Mouse (Mus musculus): ENCODE measurements around the gene Scrn1.

The Scrn1 gene

DNA sequence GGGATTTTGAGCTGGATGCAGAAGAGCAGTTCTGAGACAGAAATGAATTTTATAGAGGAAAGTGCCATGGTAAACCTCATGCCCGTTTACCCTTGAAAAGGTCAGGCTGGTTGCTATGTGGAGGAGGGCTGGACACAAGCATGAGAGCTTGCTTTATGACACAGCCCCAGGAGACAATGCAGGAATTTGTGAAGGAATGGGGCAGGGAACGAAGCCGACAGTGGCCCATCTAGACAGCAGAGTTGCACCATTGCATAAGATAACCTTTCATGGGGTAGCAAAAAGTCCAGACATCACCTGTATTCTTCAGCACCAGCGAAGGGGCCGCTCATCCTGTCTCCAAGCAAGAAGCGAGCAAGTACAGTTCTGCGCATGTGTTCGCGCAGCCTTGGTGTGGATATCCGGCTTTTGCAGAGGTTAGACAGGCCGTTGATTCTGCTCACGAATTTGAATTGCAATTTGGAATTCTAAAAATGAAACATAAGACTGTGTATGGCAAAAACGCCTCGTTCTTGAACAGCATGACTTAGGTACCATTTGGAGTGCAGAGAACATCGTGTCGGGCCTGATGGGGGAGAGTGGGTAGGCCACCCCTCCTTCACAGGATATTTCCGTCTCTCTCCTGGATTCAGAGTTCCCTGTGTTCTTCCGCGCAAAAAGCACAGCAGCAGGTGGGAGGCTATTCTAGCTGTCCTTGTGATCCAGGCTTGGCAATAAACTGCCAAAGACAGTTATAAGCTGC lies 90.2 kb downstream of the Scrn1 start:
- no peak for DNase-seq (ENCODE audit: low read depth, low spot score)

- no peak for DNase-seq (ENCODE audit: low read depth, low spot score)
Measured at GRCm38 (mm10) chr6:54472846-54473715, 93.2 kb downstream of the Scrn1 start.

GRCm38 (mm10) chr6:54471866-54472265 lies 94.4 kb downstream of the Scrn1 start:
- DNase-seq (ENCODE audit: low read depth, low spot score) = no peak

DNA sequence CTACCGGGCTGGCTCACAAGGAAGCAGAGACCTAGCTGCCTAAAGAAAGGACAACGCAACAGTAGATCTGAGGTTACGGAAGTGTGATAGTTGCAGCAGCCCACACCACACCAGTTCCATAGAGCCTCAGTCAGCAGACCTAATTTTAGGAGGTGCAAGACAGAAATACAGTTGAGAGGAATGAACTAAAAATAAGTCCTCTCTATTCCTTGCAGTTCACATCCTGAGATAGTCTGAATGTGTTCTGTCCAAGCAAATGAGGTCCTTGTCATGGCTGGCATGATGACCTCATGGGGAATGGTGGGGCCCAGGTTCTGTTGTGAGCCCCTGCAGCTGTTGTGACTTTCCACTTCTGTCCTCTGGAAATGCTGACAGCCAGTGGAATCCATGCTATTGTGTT lies 98.9 kb downstream of the Scrn1 start:
- no peak for DNase-seq (ENCODE audit: low read depth, low spot score)

- DNase-seq (ENCODE audit: low read depth, low spot score) = no peak
Measured at GRCm38 (mm10) chr6:54464926-54465325, 101.4 kb downstream of the Scrn1 start.

DNA sequence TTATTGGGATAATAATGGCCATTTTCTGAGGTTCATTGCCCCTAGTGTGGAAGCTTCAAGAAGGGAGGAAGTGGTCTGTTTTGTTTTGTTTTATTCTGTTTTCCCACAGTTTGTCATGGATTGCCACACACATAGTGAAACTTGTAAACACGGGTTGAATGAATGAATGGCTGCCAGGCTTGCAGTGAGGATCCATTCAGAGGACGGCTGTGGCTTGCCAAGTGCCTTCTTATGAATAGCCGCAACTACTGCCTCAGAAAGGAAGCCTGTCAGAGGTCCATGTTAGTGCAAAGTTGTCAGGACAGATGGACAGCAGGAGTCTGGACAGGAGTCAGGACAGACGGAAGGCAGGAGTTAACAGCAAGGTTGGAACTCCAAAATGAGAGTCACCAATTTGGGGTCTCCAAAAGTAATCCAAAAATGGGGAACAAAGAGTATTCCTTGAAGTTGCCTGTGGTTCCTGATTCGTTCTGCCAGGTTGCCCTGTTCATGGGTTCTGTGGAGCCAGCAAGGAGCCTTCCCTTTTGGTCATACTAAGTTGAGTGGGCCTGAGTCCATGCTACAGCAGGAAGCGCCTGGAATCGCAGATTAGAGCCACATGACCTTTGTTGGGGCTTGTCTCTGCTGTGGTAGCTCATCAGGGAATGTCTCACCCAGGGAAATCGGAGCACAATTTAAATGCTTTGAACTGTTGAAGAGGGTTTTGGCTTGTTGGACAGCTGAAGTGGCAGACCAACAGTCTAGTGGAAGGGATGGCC lies 102.4 kb downstream of the Scrn1 start:
- no peak for DNase-seq (ENCODE audit: low read depth, low spot score)

GRCm38 (mm10) chr6:54462766-54463165 lies 103.5 kb downstream of the Scrn1 start:
- no peak for DNase-seq (ENCODE audit: low read depth, low spot score)

DNA sequence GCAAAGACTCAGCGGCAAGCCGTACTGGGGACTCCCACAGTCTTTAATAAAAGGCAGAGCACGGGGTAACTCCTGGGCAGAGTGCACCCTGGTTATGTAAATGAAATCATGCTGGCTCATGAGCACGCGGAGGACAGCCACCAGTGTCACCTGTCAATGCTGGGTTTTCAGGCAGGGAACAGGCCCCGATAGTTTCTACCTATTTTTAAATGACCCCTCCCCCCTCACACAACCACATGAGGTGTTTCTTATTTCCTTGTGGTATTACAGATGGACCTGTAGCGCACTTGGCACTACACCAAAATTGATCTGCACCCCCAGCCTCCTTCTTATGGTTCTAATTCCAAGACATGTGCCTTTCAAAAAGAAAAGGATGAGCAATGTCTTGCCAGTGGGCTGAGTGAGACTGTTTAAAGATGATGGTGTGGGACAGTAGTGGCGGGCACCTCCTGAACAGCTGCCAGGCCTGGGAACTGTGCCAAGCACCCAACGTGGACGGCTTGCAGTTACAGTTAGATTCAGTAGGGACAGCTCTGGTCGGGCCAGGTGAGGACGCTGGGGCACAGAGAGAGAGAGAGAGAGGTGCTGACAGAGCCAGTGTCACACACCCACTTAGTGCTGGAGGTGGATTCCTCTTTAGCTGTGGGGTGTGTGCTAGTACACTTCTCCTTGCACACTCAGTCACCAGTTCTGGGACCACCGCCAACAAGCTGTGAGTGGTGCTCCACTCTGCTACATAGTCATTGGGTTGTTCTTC lies 105.2 kb downstream of the Scrn1 start:
- no peak for DNase-seq (ENCODE audit: low read depth, low spot score)

DNA sequence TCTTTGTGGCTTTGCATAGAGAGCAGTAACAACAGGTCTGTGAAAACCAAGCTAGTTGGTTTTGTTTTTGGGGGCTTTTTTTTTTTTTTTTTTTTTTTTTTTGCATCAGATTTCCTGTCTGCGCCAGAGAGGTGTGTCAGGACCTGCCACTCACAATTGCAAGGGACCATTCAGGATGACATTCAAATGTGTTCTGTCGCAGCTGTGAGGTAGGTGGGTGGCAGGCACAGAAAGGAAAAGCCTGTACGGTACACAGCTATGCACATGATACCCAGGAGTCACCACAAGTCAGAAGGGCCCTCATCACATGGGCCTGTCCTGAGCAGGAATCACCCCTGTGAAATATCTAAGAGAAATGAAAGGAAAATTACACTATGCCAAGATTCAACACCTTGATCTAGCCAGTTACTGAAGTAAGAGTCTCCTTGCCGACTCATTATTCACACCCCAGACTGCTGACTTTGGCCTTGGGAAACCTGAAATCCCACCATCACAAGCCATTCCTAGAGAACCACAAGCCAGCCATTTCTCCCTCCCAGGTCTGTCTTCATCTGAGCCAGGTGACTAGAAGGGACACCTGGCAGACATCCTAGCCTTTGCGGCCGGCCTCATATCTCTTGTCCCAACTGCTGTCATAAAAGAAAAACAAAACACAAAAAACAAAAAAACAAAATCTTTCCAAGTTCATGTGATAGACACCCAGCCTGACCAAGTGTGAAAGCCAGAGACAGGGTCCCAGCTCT lies 105.9 kb downstream of the Scrn1 start:
- DNase-seq (ENCODE audit: low read depth, low spot score) = no peak

DNA sequence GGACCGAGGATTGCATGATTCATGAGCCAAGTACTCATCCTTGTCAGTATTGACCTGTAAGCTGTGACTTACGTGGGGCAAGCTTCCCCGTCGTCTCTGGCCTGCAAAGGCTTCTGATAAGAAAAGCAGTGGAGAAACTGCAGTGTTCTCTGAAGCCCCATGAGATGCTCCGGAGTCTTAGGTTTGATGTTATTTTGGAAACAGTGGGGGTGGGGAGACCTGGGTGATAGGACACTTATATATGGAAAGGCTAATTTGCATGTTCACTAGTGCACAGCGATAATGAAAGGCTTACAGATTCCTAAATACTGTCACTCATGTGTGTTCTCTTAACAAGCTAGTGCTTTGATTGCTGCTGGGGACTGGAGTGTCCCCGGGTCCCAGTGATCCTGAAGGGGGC lies 106.6 kb downstream of the Scrn1 start:
- DNase-seq (ENCODE audit: low read depth, low spot score) = no peak

All from mesoderm, embryonic 11.5 days (tissue).